Mouse (Mus musculus) cerebellum, adult (tissue): ENCODE data around the gene Mxra8.

ENCODE experiments used
- ATAC-seq: cut with Nextera tagmentation; 2 replicates; pipeline ENCODE4 v1.9.2; 2017; ENCODE audit warnings: mild to moderate bottlenecking, moderate library complexity, mixed read lengths; ENCODE audit not compliant: insufficient number of reproducible peaks, low FRiP score, low TSS enrichment

Gene Mxra8

DNA sequence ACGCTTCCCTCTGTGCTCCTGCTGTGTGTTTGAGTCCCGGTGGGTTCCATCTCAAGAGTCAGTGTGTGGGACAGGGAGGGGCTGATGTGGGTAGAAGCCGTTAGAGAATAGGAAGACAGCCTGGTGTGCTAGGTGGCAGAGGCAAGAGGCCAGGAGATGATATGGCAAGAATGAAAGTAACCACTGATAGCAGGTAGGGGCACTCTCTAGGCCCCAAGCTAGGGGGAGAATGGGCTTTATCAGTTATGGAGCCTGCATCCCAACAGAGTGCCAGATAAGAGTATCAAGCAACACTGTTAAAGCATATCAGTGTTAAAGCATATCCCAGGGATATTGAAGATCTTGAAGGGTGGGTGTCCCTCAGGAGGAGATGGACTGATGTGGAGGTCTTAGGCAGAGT lies 17.4 kb downstream of the Mxra8 start:
- no peak for ATAC-seq

GRCm38 (mm10) chr4:155859318-155859717 lies 19.8 kb downstream of the Mxra8 start:
- ATAC-seq = no peak

DNA sequence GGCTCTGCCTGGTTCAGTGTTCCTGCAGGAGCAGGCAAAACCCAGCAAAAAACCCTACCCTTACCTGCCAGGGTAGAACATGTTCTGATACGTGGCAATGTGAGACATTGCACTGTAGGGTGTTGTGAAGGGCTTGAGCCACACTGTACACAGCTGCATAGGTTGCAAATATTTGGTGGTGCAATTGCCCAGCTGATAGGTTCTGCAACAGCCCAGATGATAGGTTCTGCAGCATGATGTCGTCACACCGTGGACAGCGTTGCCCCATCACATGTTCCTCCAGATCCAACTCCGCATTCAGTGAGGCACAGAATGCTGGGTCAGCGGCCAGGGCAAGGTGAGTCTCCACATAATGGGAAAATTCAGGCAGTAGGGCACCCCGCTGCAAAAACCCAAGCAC lies 22.3 kb downstream of the Mxra8 start:
- no peak for ATAC-seq

DNA sequence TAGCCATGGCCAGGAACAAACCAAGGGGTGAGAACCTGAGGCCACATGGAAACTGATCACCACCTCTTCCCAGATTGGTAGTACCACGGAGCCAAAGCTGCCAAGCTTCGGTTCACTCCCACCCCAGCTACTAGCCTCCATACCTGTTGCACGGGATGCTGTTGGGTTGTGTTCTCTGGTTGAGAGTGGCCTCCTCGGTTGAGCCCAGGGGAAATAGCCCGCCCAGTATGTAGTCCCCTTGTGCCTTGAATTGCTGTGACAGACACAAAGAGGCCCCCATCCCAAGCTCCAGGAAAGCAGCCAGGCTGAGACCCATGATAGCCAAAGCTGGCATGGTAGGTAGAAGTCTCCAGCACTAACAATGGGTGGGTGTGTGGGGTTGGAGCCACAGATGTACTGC lies 23.5 kb downstream of the Mxra8 start, which contains the start of gene Tas1r3:
Tas1r3 (minus strand) TSS at position 362 of the 400 bp plus-strand sequence.
- no peak for ATAC-seq

DNA sequence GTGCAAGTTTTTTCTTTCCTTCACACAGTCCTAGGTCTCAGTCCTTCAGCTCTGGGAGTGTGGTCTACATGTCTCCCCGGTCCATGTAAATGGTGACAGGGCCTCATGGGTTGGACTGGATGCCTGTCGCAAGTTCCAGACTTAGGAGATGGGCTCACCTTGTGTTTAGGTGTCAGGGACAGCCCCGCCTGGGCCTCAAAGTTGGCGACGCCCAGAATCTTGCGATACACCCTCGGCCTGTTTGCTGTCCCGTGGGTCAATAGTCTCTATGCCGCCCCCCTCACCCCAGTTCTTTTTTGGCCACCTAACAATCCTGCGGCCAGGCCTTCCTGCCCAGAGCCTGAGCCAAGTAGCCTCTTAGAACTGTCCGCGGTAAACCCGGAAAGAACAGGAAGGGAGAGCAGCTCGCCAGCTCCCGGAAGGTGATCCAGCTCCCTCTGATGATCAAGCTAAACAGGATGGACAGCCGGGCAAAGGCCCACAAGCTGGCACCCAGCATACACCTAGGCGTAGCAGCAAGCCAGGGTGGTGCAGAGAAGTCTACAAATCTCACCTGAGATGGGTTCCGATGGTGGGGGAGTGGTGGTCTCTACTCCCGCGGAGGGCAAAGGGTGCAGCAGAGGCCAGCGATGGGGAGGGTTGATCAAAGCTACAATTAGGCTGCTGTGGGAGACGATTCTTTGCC lies 29.3 kb downstream of the Mxra8 start:
- ATAC-seq = peak; percentile 11; the same call in 1 of the 2 replicates

DNA sequence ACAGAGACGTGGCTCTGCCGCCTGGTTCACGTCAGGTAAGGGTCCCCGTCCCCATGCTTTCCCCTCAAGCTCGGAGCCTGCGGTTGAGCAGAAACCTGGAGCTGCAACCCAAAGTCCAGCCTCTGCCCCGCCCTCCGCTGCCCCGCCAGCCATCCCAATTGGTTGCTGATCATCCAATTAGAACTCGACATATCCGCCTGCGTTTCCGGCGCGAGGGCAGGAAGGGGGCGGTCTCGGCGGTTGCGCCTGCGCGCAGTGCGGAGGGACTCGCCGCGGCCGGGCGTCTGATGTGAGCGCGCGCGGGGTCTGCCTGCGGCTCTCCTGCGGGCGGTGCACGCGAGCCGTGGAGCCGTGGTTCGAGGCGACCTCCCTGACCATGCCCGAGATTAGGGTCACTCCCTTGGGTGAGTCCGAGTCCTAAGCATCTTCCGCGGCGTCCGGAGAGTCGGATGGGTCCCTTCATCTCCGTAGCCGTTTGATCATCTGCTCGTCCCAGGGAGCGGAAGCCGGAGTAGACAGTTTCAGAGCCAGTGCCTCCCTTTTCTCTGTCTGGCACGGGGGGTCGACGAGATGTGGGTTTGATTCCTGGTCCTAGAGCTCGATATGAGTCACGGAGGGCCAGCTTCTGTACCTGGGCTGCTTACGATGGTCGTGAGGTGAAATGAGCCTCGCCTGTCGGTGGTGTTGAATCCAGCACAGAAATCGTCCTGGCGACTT lies 30.0 kb downstream of the Mxra8 start, which contains the start of the genes Cptp and Ints11:
Cptp (minus strand) TSS at position 124 of the 717 bp plus-strand sequence.
Ints11 (plus strand) TSS at position 230 of the 717 bp plus-strand sequence.
- ATAC-seq = peak; percentile 93

GRCm38 (mm10) chr4:155871404-155871803 lies 31.9 kb downstream of the Mxra8 start:
- no peak for ATAC-seq

- no peak for ATAC-seq
These were observed 44.1 kb downstream of the Mxra8 start for GRCm38 (mm10) chr4:155883587-155883986.

- ATAC-seq = no peak
These were observed 46.9 kb downstream of the Mxra8 start for GRCm38 (mm10) chr4:155886330-155886729.

- no peak for ATAC-seq
These were observed 48.2 kb downstream of the Mxra8 start for GRCm38 (mm10) chr4:155887674-155888073.

GRCm38 (mm10) chr4:155888181-155888580 lies 48.7 kb downstream of the Mxra8 start:
- no peak for ATAC-seq

- ATAC-seq = no peak
These were observed 49.8 kb downstream of the Mxra8 start for GRCm38 (mm10) chr4:155889316-155889715.

GRCm38 (mm10) chr4:155891011-155891471 lies 51.6 kb downstream of the Mxra8 start:
- no peak for ATAC-seq

- peak; percentile 57; the same call in 1 of the 2 replicates for ATAC-seq
These were observed 52.1 kb downstream of the Mxra8 start, which contains the start of the genes Pusl1 and Acap3 for GRCm38 (mm10) chr4:155891551-155892001. Gene Pusl1, minus strand, starts transcription at chr4:155891781. Gene Acap3, plus strand, starts transcription at chr4:155891822.

DNA sequence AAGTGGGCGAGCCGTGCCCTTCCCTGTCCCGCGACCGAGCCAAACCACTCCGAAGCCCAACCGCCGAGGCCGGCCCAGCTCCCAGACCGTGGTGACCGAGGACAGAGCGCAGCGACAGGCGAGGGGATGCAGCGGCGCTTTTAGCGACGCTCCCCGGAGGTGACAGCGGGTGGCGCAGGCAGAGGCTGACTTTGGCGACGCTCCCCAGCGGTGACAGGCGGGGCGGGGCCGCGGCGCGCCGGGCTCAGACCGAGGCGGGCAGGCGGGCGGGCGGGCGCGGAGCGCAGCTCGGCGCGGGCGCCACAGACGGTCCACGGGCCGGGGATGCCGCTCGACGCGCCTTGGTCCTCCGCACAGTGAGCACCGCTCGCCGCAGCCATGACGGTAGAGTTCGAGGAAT lies 52.5 kb downstream of the Mxra8 start:
- ATAC-seq = peak; percentile 57; the same call in 1 of the 2 replicates

DNA sequence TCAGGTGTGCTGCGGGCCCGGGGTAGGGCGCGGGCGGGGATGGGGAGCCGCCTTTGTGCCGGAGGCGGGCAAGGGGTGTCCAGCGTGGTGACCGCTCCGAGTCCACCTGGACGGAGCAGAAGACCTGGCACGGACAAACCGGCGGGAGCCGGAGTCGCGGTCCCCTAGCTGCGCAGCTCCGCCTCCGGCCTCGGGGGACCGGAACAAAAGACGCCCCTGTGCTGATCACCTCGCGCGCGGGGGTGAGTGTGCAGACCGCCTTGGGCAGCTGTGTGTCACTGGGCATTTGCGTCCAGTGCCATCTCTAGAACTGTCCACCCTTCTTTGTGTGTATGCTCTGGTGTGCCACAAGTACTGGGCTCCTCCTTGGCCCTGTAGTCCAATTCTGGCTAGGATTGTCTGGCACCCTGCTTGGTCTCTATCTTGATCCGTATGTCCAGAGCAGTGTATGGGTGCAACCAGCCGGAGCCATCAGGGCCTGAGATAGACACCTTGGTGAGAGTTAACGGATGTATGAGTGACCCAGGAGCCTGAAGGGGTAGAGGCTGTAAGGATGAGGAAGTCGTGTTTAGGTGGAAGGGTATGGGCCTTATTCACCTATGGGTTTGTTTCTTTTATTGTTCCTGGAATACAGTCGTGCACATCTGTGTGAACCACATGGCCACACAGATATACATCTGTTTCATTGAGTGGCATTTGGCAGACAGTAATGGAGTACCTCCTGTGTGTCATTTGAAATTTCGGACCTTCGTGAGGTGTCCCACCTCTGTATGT lies 53.1 kb downstream of the Mxra8 start:
- 0 out of 2 replicates have a peak, but pooled peaks have one; percentile 13 for ATAC-seq

DNA sequence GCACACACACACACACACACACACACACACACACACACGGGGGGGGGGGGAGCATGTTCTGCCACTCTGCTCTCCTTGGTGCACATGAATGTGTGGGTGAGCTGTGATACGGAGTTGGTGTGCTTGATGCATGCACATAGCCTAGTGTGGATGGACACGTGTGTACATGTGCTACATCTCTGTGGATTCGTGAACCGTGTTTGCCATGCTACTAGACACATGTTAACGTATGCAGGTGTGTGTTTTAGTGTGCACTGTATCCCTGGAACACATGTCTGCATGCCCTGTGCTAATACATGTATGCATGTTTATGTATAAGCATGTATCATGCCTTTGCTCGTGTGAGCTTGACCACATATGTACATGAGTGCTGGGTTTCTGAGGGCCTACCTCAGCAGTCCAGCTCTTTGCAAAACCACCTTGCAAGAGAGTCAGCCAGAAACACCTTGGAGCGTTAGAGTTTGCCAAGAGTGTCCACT lies 53.8 kb downstream of the Mxra8 start:
- ATAC-seq = no peak
